Mouse (Mus musculus) CH12.LX (cell line): Measurements from ENCODE around the gene Rab12. TPM values are rescaled to one million over a fixed set of nuclear protein-coding genes. Genes with fewer than 3 reads are reported as not detected.

ENCODE experiments used
- DNase-seq: peaks from one replicate; pipeline ENCODE4 v3.0.0-alpha.2; 2013; ENCODE audit errors: extremely low read depth
- H3K27ac ChIP-seq: 2 replicates; pipeline ENCODE4 v1.5.1; 2012; ENCODE audit warnings: low read depth, mild to moderate bottlenecking, control low read depth, moderate library complexity; ENCODE audit not compliant: insufficient read depth
- H3K27me3 ChIP-seq: replicated peaks from 2 replicates; pipeline ENCODE3; 2012; ENCODE audit warnings: inconsistent platforms
- H3K36me3 ChIP-seq, 2 experiments: replicated peaks in 1 of 2; 2 replicates each; pipeline versions ENCODE3 to v1.6.1; 2012; ENCODE audit warnings: inconsistent platforms in 1 of 2, low read length in 1 of 2, mild to moderate bottlenecking in 1 of 2, mixed read lengths in 1 of 2, moderate library complexity in 1 of 2; ENCODE audit not compliant: control insufficient read depth in 1 of 2, insufficient read depth in 1 of 2
- H3K4me1 ChIP-seq, 2 experiments: 2 replicates each; pipeline ENCODE4 v1.6.1; 2012; ENCODE audit warnings: inconsistent platforms in 1 of 2, moderate library complexity in 1 of 2; ENCODE audit not compliant: insufficient read depth in 2 of 2, control insufficient read depth in 1 of 2
- H3K4me2 ChIP-seq: 2 replicates; pipeline ENCODE4 v1.6.1; 2012; ENCODE audit warnings: low read depth, mild to moderate bottlenecking, control low read depth; ENCODE audit not compliant: poor library complexity, insufficient read depth, severe bottlenecking
- H3K4me3 ChIP-seq, 3 experiments: fragments of 150-350 bp in 1 of 3; sonication (generic) in 1 of 3; replicated peaks in 1 of 3; 2 replicates each; pipeline versions ENCODE3 to v1.5.1; 2011 to 2012; ENCODE audit warnings: low read depth in 2 of 3, low read length in 2 of 3, mild to moderate bottlenecking in 2 of 3, moderate library complexity in 2 of 3, control low read depth in 1 of 3, improper control_type of control experiment in 1 of 3, inconsistent platforms in 1 of 3, mixed read lengths in 1 of 3; ENCODE audit not compliant: poor library complexity in 1 of 3
- H3K79me2 ChIP-seq: replicated peaks from 2 replicates; pipeline ENCODE4 v1.6.1; 2012; ENCODE audit warnings: mild to moderate bottlenecking, moderate library complexity; ENCODE audit not compliant: control insufficient read depth, poor library complexity, insufficient read depth, severe bottlenecking; ENCODE audit errors: extremely low read depth
- H3K9ac ChIP-seq: 2 replicates; pipeline ENCODE4 v1.6.1; 2012; ENCODE audit warnings: low read depth, mild to moderate bottlenecking, control low read depth, moderate library complexity; ENCODE audit not compliant: insufficient read depth
- H3K9me3 ChIP-seq: replicated peaks from 2 replicates; pipeline ENCODE3; 2012; ENCODE audit warnings: low read length, inconsistent platforms, mixed read lengths
- BHLHE40 ChIP-seq: IDR thresholded peaks from 2 replicates; pipeline ENCODE4 v1.6.1; 2011; ENCODE audit warnings: mild to moderate bottlenecking, low read depth, low read length, improper control_type of control experiment
- E2F4 ChIP-seq: IDR thresholded peaks from 2 replicates; pipeline ENCODE4 v1.6.1; 2011; ENCODE audit warnings: low read depth, low read length, improper control_type of control experiment; ENCODE audit not compliant: insufficient replicate concordance
- ELF1 ChIP-seq: IDR thresholded peaks from 2 replicates; pipeline ENCODE4 v1.6.1; 2014; ENCODE audit warnings: low read depth, mild to moderate bottlenecking, inconsistent platforms, low read length, improper control_type of control experiment
- EP300 ChIP-seq: IDR thresholded peaks from 2 replicates; pipeline ENCODE4 v1.6.1; 2011; ENCODE audit warnings: low read length, improper control_type of control experiment
- GABPA ChIP-seq: IDR thresholded peaks from 2 replicates; pipeline ENCODE4 v1.6.1; 2012; ENCODE audit warnings: low read depth, low read length, improper control_type of control experiment, inconsistent platforms; ENCODE audit not compliant: insufficient replicate concordance
- IRF4 ChIP-seq: IDR thresholded peaks from 2 replicates; pipeline ENCODE4 v1.6.1; 2014; ENCODE audit warnings: low read depth, mild to moderate bottlenecking, inconsistent platforms, low read length, improper control_type of control experiment
- JUND ChIP-seq: conservative IDR thresholded peaks from 2 replicates; pipeline ENCODE4 v1.6.1; 2011; ENCODE audit warnings: low read depth, low read length, improper control_type of control experiment
- MAX ChIP-seq: IDR thresholded peaks from 2 replicates; pipeline ENCODE4 v1.6.1; 2011; ENCODE audit warnings: low read length, improper control_type of control experiment
- MAZ ChIP-seq: IDR thresholded peaks from 2 replicates; pipeline ENCODE4 v1.6.1; 2012; ENCODE audit warnings: low read depth, mild to moderate bottlenecking, inconsistent platforms, low read length, improper control_type of control experiment, moderate library complexity
- MXI1 ChIP-seq: IDR thresholded peaks from 2 replicates; pipeline ENCODE4 v1.6.1; 2011; ENCODE audit warnings: mild to moderate bottlenecking, low read depth, low read length, improper control_type of control experiment
- MYC ChIP-seq: IDR thresholded peaks from 2 replicates; pipeline ENCODE4 v1.6.1; 2011; ENCODE audit warnings: low read depth, mild to moderate bottlenecking, improper control_type of control experiment, low read length
- POLR2A ChIP-seq: IDR thresholded peaks from 2 replicates; pipeline ENCODE4 v1.6.1; 2011; ENCODE audit warnings: low read depth, mild to moderate bottlenecking, improper control_type of control experiment, low read length
- POLR2AphosphoS2 ChIP-seq: IDR thresholded peaks from 2 replicates; pipeline ENCODE4 v1.6.1; 2011; ENCODE audit warnings: low read depth, low read length, improper control_type of control experiment
- RCOR1 ChIP-seq: conservative IDR thresholded peaks from 2 replicates; pipeline ENCODE4 v1.6.1; 2012; ENCODE audit warnings: low read depth, mild to moderate bottlenecking, inconsistent platforms, low read length, improper control_type of control experiment
- SIN3A ChIP-seq: IDR thresholded peaks from 2 replicates; pipeline ENCODE4 v1.6.1; 2012; ENCODE audit warnings: low read length, improper control_type of control experiment, inconsistent platforms
- TCF12 ChIP-seq: IDR thresholded peaks from 2 replicates; pipeline ENCODE4 v1.6.1; 2014; ENCODE audit warnings: low read depth, mild to moderate bottlenecking, inconsistent platforms, low read length, improper control_type of control experiment
- USF1 ChIP-seq: IDR thresholded peaks from 2 replicates; pipeline ENCODE4 v1.6.1; 2014; ENCODE audit warnings: low read depth, mild to moderate bottlenecking, inconsistent platforms, low read length, improper control_type of control experiment
- USF2 ChIP-seq: conservative IDR thresholded peaks from 2 replicates; pipeline ENCODE4 v1.6.1; 2011; ENCODE audit warnings: low read depth, low read length, improper control_type of control experiment
- ZKSCAN1 ChIP-seq: IDR thresholded peaks from 2 replicates; pipeline ENCODE4 v1.6.1; 2012; ENCODE audit warnings: low read depth, inconsistent platforms, low read length, improper control_type of control experiment, borderline replicate concordance
- ZMIZ1 ChIP-seq: IDR thresholded peaks from 2 replicates; pipeline ENCODE4 v1.6.1; 2012; ENCODE audit warnings: low read depth, mild to moderate bottlenecking, inconsistent platforms, low read length, improper control_type of control experiment
- ZNF384 ChIP-seq: IDR thresholded peaks from 2 replicates; pipeline ENCODE4 v1.6.1; 2012; ENCODE audit warnings: low read depth, low read length, improper control_type of control experiment, inconsistent platforms
- dilution Hi-C: fragments of 300-500 bp; cut with MboI; formaldehyde crosslinking; loops from 2 replicates; pipeline ENCODE4 v1.14.3; 2020; ENCODE audit warnings: low sequenced_read_pairs; ENCODE audit not compliant: extremely low pct_unique_long_range_greater_than_20kb, extremely low pct_ligation_motif_present
- in situ Hi-C: fragments of 300-500 bp; cut with MboI; formaldehyde crosslinking; loops from 3 replicates; pipeline ENCODE4 v1.14.3; 2019; ENCODE audit warnings: low sequenced_read_pairs, low pct_ligation_motif_present, low pct_unique_long_range_greater_than_20kb, mixed read lengths
- polyA plus RNA-seq: library from polyadenylated mRNA; unstranded; fragments of >175 nt; gene quantifications from 2 replicates; pipeline ENCODE4 v1.2.1, GENCODE M21; 2012; ENCODE audit warnings: low read depth; ENCODE audit not compliant: insufficient read length
- total RNA-seq, 2 experiments: library from RNA; depleted of rRNA; stranded (reverse); fragments of 300-350 nt in 1 of 2; fragments of >200 nt in 1 of 2; gene quantifications; 2 replicates each; pipeline ENCODE4 v1.2.3; 2012 to 2014

Rab12 gene
- total and polyA plus RNA-seq, 3 experiments, result 8.4 to 17.1 (median 13.5) TPM

DNA sequence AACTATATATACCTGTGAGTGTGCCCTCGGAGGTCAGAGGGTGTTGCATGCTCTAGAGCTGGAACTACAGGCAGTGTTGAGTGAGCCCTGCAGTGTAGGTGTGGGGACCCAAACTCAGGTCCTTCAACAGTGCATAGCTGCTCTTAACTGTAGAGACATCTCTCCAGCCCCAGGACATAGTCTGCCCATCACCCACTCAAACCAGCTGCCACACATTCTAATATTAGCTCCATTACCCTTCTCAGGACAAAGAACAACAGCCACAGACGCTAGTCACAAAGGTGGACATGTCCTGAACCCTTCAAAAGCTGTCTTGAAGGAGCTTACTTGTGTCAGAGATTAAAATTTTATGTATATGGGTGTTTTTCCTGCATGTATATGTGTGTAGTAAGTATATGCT is 15.3 kb downstream of the Rab12 start:
- no peak overlapping the region for H3K27ac ChIP-seq
- no peak overlapping the region for H3K4me3 ChIP-seq
- H3K9ac ChIP-seq, result no peak overlapping the region
- dilution Hi-C loops (no loop called here), in situ Hi-C loops (no loop called here)
- no peak for TF ChIP-seq JUND
- no peak for TF ChIP-seq ZKSCAN1
- TF ChIP-seq ELF1, result no peak
- TF ChIP-seq EP300, result no peak
- H3K4me1 ChIP-seq, result peaks cover 0 to 2% of the 10 kb centered on the region in 2 experiments; a peak in 1 of 4 replicates
- H3K36me3 ChIP-seq, result peaks cover 44 to 87% of the 10 kb centered on the region in 2 experiments
- H3K27me3 ChIP-seq, result no peaks in the 10 kb centered on the region
- no peak overlapping the region for H3K4me2 ChIP-seq
- DNase-seq, result no peak
- H3K9me3 ChIP-seq, result no peaks in the 10 kb centered on the region
- no peaks in the 10 kb centered on the region; the same call in 1 of the 2 replicates for H3K79me2 ChIP-seq

DNA sequence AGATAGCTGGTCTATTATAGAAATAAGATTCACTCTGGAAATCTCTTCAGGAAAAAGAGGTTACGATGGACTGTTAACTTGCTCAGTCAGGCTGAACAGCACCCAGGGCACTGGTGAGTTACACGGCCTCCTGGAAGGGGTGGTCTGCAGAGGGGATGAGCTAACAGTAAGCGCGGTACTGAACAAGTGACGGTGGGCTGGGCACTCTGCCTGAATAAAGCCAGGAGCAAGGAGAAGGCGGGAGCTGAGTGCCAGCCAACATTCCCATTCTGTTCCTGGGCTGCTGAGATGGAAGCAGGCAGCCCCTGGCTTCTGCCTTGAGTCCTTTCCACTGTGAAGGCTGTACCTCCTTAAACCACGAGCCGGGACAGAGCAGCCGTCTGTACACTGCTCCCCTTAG is 16.1 kb downstream of the Rab12 start:
- in situ Hi-C loops (no loop called here), dilution Hi-C loops (no loop called here)
- Histone ChIP-seq H3K36me3 (peaks cover 46 to 88% of the 10 kb centered on the region in 2 experiments), H3K4me2 (no peak overlapping the region), H3K27me3 (no peaks in the 10 kb centered on the region), H3K79me2 (no peaks in the 10 kb centered on the region; the same call in 1 of the 2 replicates), H3K27ac (no peak overlapping the region), H3K4me3 (no peak overlapping the region), H3K9me3 (no peaks in the 10 kb centered on the region), H3K9ac (no peak overlapping the region), H3K4me1 (peaks cover 0 to 2% of the 10 kb centered on the region in 2 experiments; a peak in 1 of 4 replicates)
- DNase-seq, result no peak
- TF ChIP-seq BHLHE40 (no peak), EP300 (no peak), MAX (no peak), USF1 (no peak), SIN3A (no peak), MAZ (no peak), RCOR1 (no peak), MYC (no peak), POLR2A (no peak), TCF12 (no peak), POLR2AphosphoS2 (no peak), ZMIZ1 (no peak), ZNF384 (no peak), GABPA (no peak), MXI1 (no peak), E2F4 (no peak), IRF4 (no peak), USF2 (no peak)
